Mouse (Mus musculus): Measurements from ENCODE around the gene Tmem145. TPM values are rescaled to one million over a fixed set of nuclear protein-coding genes. Genes with fewer than 3 reads are reported as not detected.

Tmem145 gene
- polyA plus RNA-seq, 1 experiment: not detected

- peaks cover 5% of the 10 kb centered on the region for H3K4me1 ChIP-seq (ENCODE audit: control insufficient read depth, insufficient read depth, insufficient read length)
- WGBS: 58% methylated on average over 17 of the region's 17 CpGs
- H3K27ac ChIP-seq (ENCODE audit: insufficient read depth, low read length): no peak overlapping the region
- no peaks in the 10 kb centered on the region for H3K36me3 ChIP-seq (ENCODE audit: control insufficient read depth, insufficient read depth, low read length)
- TF ChIP-seq POLR2A (IDR thresholded peaks at IDR 0.05; ENCODE audit: low read depth, low read length) (no peak), CTCF (IDR thresholded peaks at IDR 0.05; ENCODE audit: extremely low read depth, insufficient read depth, insufficient read length, insufficient replicate concordance) (no peak)
- peaks cover 16% of the 10 kb centered on the region; the same call in 1 of the 2 replicates for H3K27me3 ChIP-seq (ENCODE audit: control insufficient read depth, insufficient read depth, low read length)
- no peak for DNase-seq (ENCODE audit: low read depth in 1 of 2, low spot score in 2 of 2)
- no peak overlapping the region for H3K4me3 ChIP-seq (ENCODE audit: extremely low read depth, insufficient read depth, insufficient read length)
Measured at GRCm38 (mm10) chr7:25308702-25309318, 2.9 kb downstream of the Tmem145 start.

DNA sequence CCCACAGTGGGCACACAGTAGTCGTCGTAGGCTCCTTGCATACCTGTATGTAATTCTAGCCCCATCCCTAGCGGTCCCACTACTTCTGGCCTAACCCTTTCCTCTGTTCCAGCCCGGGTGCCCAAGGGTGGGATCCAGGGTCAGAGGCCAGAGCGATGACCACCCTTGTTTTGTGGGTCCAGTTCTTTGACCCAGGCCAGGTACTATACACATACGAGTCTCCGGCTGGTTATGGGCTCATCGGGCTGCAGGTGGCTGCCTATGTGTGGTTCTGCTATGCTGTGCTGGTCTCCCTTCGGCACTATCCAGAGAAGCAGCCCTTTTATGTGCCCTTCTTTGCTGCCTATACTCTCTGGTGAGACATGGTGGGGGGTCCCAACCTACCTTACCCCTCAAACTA, 3.5 kb downstream of the Tmem145 start:
- peaks cover 5% of the 10 kb centered on the region for H3K4me1 ChIP-seq (ENCODE audit: control insufficient read depth, insufficient read depth, insufficient read length)
- no peak overlapping the region for H3K27ac ChIP-seq (ENCODE audit: insufficient read depth, low read length)
- DNase-seq (ENCODE audit: low read depth in 1 of 2, low spot score in 2 of 2): no peak
- TF ChIP-seq POLR2A (IDR thresholded peaks at IDR 0.05; ENCODE audit: low read depth, low read length) (no peak), CTCF (IDR thresholded peaks at IDR 0.05; ENCODE audit: extremely low read depth, insufficient read depth, insufficient read length, insufficient replicate concordance) (no peak)
- peaks cover 17% of the 10 kb centered on the region for H3K27me3 ChIP-seq (ENCODE audit: control insufficient read depth, insufficient read depth, low read length)
- WGBS: 88% methylated on average over 9 of the region's 9 CpGs
- H3K36me3 ChIP-seq (ENCODE audit: control insufficient read depth, insufficient read depth, low read length): no peaks in the 10 kb centered on the region
- no peak overlapping the region for H3K4me3 ChIP-seq (ENCODE audit: extremely low read depth, insufficient read depth, insufficient read length)

DNA sequence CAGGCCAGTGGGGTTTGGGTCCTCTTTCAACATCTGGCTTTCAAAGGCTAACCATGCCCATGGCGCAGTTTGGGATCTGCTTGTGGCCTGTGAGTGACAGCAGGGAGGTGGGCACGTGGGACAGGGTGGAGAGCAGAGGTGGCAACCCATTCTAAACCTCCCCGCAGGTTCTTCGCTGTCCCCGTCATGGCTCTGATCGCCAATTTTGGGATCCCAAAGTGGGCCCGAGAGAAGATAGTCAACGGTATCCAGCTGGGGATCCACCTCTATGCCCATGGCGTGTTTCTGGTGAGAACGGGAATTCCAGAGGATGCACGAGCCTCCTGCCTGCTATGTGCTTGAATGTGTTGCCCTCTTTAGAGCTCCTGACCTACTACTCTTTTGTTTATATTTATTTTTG, 5.3 kb downstream of the Tmem145 start:
- no peak for DNase-seq (ENCODE audit: low read depth in 1 of 2, low spot score in 2 of 2)
- Histone ChIP-seq H3K36me3 (ENCODE audit: control insufficient read depth, insufficient read depth, low read length) (no peaks in the 10 kb centered on the region), H3K4me3 (ENCODE audit: extremely low read depth, insufficient read depth, insufficient read length) (no peak overlapping the region), H3K27ac (ENCODE audit: insufficient read depth, low read length) (no peak overlapping the region), H3K27me3 (ENCODE audit: control insufficient read depth, insufficient read depth, low read length) (peaks cover 25% of the 10 kb centered on the region), H3K4me1 (ENCODE audit: control insufficient read depth, insufficient read depth, insufficient read length) (peaks cover 15% of the 10 kb centered on the region)
- TF ChIP-seq CTCF (IDR thresholded peaks at IDR 0.05; ENCODE audit: extremely low read depth, insufficient read depth, insufficient read length, insufficient replicate concordance) (no peak), POLR2A (IDR thresholded peaks at IDR 0.05; ENCODE audit: low read depth, low read length) (no peak)
- WGBS: 78% methylated on average over 11 of the region's 11 CpGs

DNA sequence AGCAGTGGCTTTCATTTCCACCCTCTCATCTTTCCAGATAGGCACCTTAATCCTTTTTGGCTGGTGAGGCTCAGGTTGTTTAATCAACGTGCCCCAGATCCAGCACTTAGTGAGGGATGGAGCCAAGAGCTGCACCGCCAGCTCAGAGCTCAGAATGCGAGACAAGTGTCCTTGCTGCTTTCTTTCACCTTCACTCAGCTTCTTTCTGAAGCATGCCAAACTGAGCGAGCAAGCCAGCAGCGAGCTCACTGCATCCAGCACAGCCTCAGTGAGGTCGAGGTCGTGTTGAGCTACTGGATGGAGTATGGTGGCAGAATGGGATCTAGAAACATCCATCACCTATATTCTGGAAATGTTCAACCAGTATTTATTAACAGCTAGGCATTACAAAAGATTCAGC, 7.4 kb downstream of the Tmem145 start:
- WGBS: 47% methylated on average over 7 of the region's 7 CpGs
- H3K36me3 ChIP-seq (ENCODE audit: control insufficient read depth, insufficient read depth, low read length): no peaks in the 10 kb centered on the region
- peaks cover 22% of the 10 kb centered on the region for H3K27me3 ChIP-seq (ENCODE audit: control insufficient read depth, insufficient read depth, low read length)
- DNase-seq (ENCODE audit: low read depth in 1 of 2, low spot score in 2 of 2): no peak
- H3K4me3 ChIP-seq (ENCODE audit: extremely low read depth, insufficient read depth, insufficient read length): no peak overlapping the region
- H3K27ac ChIP-seq (ENCODE audit: insufficient read depth, low read length): no peak overlapping the region
- H3K4me1 ChIP-seq (ENCODE audit: control insufficient read depth, insufficient read depth, insufficient read length): peaks cover 18% of the 10 kb centered on the region
- TF ChIP-seq CTCF (IDR thresholded peaks at IDR 0.05; ENCODE audit: extremely low read depth, insufficient read depth, insufficient read length, insufficient replicate concordance) (no peak), POLR2A (IDR thresholded peaks at IDR 0.05; ENCODE audit: low read depth, low read length) (no peak)

GRCm38 (mm10) chr7:25314606-25315305, 8.8 kb downstream of the Tmem145 start:
- WGBS: 4% methylated on average over 51 of the region's 51 CpGs
- H3K4me1 ChIP-seq (ENCODE audit: control insufficient read depth, insufficient read depth, insufficient read length): peaks cover 18% of the 10 kb centered on the region

DNA sequence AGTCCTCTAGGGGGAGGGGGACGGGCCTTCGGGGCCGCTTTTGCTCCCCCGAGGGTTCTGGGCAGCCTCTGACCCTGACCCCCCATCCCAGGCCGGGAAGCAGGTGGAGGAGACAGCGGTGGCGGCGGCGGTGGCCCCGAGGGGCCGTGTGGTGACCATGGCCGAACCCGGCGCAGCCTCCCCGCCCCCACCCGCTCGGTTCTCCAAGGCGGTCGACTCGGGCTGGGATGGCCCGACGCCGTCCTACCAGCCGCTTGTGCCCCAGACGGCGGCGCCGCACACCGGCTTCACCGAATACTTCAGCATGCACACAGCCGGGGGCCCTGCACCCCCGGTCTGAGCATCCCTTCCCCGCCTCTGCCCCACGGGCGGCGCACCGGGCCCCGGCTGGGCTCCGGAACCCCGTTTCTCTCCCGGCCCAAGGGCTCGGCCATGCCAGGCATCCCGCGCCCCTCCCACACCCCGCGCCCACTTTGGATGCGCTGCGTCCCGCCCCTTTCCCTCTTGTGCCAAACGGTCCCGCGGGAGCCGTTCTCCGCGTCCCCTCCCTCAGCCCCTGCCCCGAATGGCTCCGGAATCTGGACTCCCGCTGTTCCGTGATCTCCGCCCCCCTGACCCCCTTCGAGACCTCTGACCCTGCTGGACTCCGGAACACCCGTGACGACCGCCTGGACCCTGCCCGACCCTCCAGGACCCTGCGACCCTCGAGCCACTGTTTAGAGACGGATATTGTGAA, 9.6 kb downstream of the Tmem145 start:
- TF ChIP-seq POLR2A (IDR thresholded peaks at IDR 0.05; ENCODE audit: low read depth, low read length): no peak
- TF ChIP-seq CTCF (IDR thresholded peaks at IDR 0.05; ENCODE audit: extremely low read depth, insufficient read depth, insufficient read length, insufficient replicate concordance): no peak
- peaks cover 18% of the 10 kb centered on the region for H3K4me1 ChIP-seq (ENCODE audit: control insufficient read depth, insufficient read depth, insufficient read length)
- H3K27ac ChIP-seq (ENCODE audit: insufficient read depth, low read length): no peak overlapping the region
- no peaks in the 10 kb centered on the region for H3K36me3 ChIP-seq (ENCODE audit: control insufficient read depth, insufficient read depth, low read length)
- 2% methylated on average over 68 of the region's 69 CpGs for whole genome bisulfite sequencing
- H3K4me3 ChIP-seq (ENCODE audit: extremely low read depth, insufficient read depth, insufficient read length): peak overlapping the region; percentile 31; the same call in 1 of the 2 replicates
- no peak for DNase-seq (ENCODE audit: low read depth in 1 of 2, low spot score in 2 of 2)
- H3K27me3 ChIP-seq (ENCODE audit: control insufficient read depth, insufficient read depth, low read length): peaks cover 22% of the 10 kb centered on the region

More at GRCm38 (mm10) chr7:25314606-25315305, 8.8 kb downstream of the Tmem145 start:
- TF ChIP-seq CTCF (IDR thresholded peaks at IDR 0.05; ENCODE audit: extremely low read depth, insufficient read depth, insufficient read length, insufficient replicate concordance) (no peak), POLR2A (IDR thresholded peaks at IDR 0.05; ENCODE audit: low read depth, low read length) (no peak)
- no peak overlapping the region for H3K27ac ChIP-seq (ENCODE audit: insufficient read depth, low read length)
- peaks cover 22% of the 10 kb centered on the region for H3K27me3 ChIP-seq (ENCODE audit: control insufficient read depth, insufficient read depth, low read length)
- H3K4me3 ChIP-seq (ENCODE audit: extremely low read depth, insufficient read depth, insufficient read length): no peak overlapping the region
- DNase-seq (ENCODE audit: low read depth in 1 of 2, low spot score in 2 of 2): no peak
- H3K36me3 ChIP-seq (ENCODE audit: control insufficient read depth, insufficient read depth, low read length): no peaks in the 10 kb centered on the region

Data from spleen, adult 2 months (tissue).